Mouse (Mus musculus) layer of hippocampus, adult 2 months (tissue): ENCODE measurements around the gene Ngf. TPM values are rescaled to one million over a fixed set of nuclear protein-coding genes. Genes with fewer than 3 reads are reported as not detected.
A peak's percentile ranks its signal among the peaks of the same experiment; 100 is the strongest.

Experiments used
- DNase-seq, 2 experiments: peaks; one replicate each; pipeline ENCODE4 v3.0.0; 2022; ENCODE audit warnings: low spot score in 2 of 2
- H3K27ac ChIP-seq: fragments of 200-600 bp; 2 replicates; pipeline ENCODE4 v1.8.1; 2022
- H3K4me3 ChIP-seq: fragments of 200-600 bp; 2 replicates; pipeline ENCODE4 v1.8.1; 2022; ENCODE audit warnings: mild to moderate bottlenecking
- CTCF ChIP-seq: fragments of 200-600 bp; conservative IDR thresholded peaks from 2 replicates; pipeline ENCODE4 v1.8.1; 2022; ENCODE audit warnings: antibody characterized with exemption, mild to moderate bottlenecking, moderate library complexity
- total RNA-seq, 2 experiments: library from RNA; stranded (reverse); gene quantifications; 2 replicates each; pipeline ENCODE4 v1.2.3; 2021

Gene Ngf
- total RNA-seq, 2 experiments from 2014 or later: 9.8 to 14.5 TPM

GRCm38 (mm10) chr3:102477917-102478694, 8.4 kb downstream of the Ngf start:
- DNase-seq: no peak
- no peak overlapping the region for H3K4me3 ChIP-seq
- H3K27ac ChIP-seq: no peak overlapping the region
- TF ChIP-seq CTCF: no peak

GRCm38 (mm10) chr3:102490393-102491123, 20.8 kb downstream of the Ngf start:
- TF ChIP-seq CTCF: no peak
- DNase-seq: peak in 1 of 2 experiments; percentile 57
- Histone ChIP-seq H3K4me3 (no peak overlapping the region), H3K27ac (peak overlapping the region; percentile 57)

- H3K27ac ChIP-seq: no peak overlapping the region
- no peak for DNase-seq
- TF ChIP-seq CTCF: no peak
- no peak overlapping the region for H3K4me3 ChIP-seq
These were observed 28.4 kb downstream of the Ngf start for GRCm38 (mm10) chr3:102498113-102498512.

GRCm38 (mm10) chr3:102498931-102499330, 29.2 kb downstream of the Ngf start:
- no peak overlapping the region for H3K27ac ChIP-seq
- TF ChIP-seq CTCF: no peak
- DNase-seq: no peak
- no peak overlapping the region for H3K4me3 ChIP-seq

GRCm38 (mm10) chr3:102500031-102500430, 30.3 kb downstream of the Ngf start:
- Histone ChIP-seq H3K27ac (no peak overlapping the region), H3K4me3 (no peak overlapping the region)
- TF ChIP-seq CTCF: no peak
- no peak for DNase-seq

GRCm38 (mm10) chr3:102501186-102501585, 31.5 kb downstream of the Ngf start:
- no peak for DNase-seq
- Histone ChIP-seq H3K27ac (no peak overlapping the region), H3K4me3 (no peak overlapping the region)
- TF ChIP-seq CTCF: no peak

GRCm38 (mm10) chr3:102505129-102505528, 35.4 kb downstream of the Ngf start:
- DNase-seq: no peak
- Histone ChIP-seq H3K27ac (no peak overlapping the region), H3K4me3 (no peak overlapping the region)
- TF ChIP-seq CTCF: no peak

GRCm38 (mm10) chr3:102506061-102506460, 36.3 kb downstream of the Ngf start:
- TF ChIP-seq CTCF: no peak
- Histone ChIP-seq H3K4me3 (no peak overlapping the region), H3K27ac (no peak overlapping the region)
- DNase-seq: no peak

GRCm38 (mm10) chr3:102507666-102508260, 38.0 kb downstream of the Ngf start:
- DNase-seq: no peak
- Histone ChIP-seq H3K4me3 (no peak overlapping the region), H3K27ac (no peak overlapping the region)
- no peak for TF ChIP-seq CTCF

GRCm38 (mm10) chr3:102508455-102508854, 38.7 kb downstream of the Ngf start:
- TF ChIP-seq CTCF: no peak
- H3K27ac ChIP-seq: no peak overlapping the region
- no peak overlapping the region for H3K4me3 ChIP-seq
- DNase-seq: no peak

- no peak overlapping the region for H3K27ac ChIP-seq
- no peak for TF ChIP-seq CTCF
- no peak for DNase-seq
- no peak overlapping the region for H3K4me3 ChIP-seq
These were observed 39.9 kb downstream of the Ngf start for GRCm38 (mm10) chr3:102509601-102510000.

- no peak overlapping the region for H3K4me3 ChIP-seq
- TF ChIP-seq CTCF: no peak
- no peak overlapping the region for H3K27ac ChIP-seq
- no peak for DNase-seq
These were observed 47.2 kb downstream of the Ngf start for GRCm38 (mm10) chr3:102516937-102517336.

- DNase-seq: no peak
- TF ChIP-seq CTCF: no peak
- Histone ChIP-seq H3K27ac (no peak overlapping the region), H3K4me3 (no peak overlapping the region)
These were observed 51.3 kb downstream of the Ngf start for GRCm38 (mm10) chr3:102521061-102521460.
